Mouse (Mus musculus) C2C12 (cell line): ENCODE results near the gene Sertad2.

ENCODE experiments used
- CEBPB ChIP-seq: IDR thresholded peaks from one replicate; pipeline ENCODE4 v1.6.1; 2011; ENCODE audit warnings: low read depth, mild to moderate bottlenecking, control low read depth, moderate library complexity
- CTCF ChIP-seq: IDR thresholded peaks from one replicate; pipeline ENCODE4 v1.5.1; 2011; ENCODE audit not compliant: control insufficient read depth, insufficient read depth, insufficient read length
- FOSL1 ChIP-seq: IDR thresholded peaks from one replicate; pipeline ENCODE4 v1.8.0; 2011; ENCODE audit warnings: mild to moderate bottlenecking, low read length; ENCODE audit not compliant: poor library complexity, insufficient read depth, severe bottlenecking
- MAX ChIP-seq: IDR thresholded peaks from one replicate; pipeline ENCODE4 v1.6.1; 2011; ENCODE audit warnings: mild to moderate bottlenecking, control low read depth
- MYOG ChIP-seq: IDR thresholded peaks from one replicate; pipeline ENCODE4 v1.6.1; 2011; ENCODE audit not compliant: control insufficient read depth, insufficient read length; ENCODE audit errors: extremely low read depth
- USF1 ChIP-seq: IDR thresholded peaks from one replicate; pipeline ENCODE4 v1.6.1; 2011; ENCODE audit warnings: low read depth, mild to moderate bottlenecking, control low read depth, moderate library complexity

DNA sequence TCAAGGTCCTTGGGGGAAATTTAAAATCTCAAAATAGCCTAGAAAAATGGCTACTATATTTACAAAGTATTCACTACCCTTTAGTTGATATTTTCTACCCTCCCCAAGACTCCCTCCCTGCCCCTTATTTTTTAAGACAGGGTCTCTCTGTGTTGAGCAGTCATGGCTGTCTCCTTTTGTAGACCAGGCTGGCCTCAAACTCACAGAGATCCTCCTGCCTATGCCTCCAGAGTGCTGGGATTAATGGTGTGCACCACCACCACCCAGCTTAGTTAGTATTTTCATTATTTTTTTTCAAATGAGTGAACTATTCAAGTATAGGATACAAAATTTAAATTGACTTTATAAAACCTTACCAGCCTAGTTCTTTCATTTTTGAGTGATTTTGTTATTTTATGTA is 94.0 kb downstream of the Sertad2 start:
- TF ChIP-seq MYOG: no peak
- no peak for TF ChIP-seq CTCF
- TF ChIP-seq MAX: no peak
- no peak for TF ChIP-seq CEBPB
- no peak for TF ChIP-seq FOSL1
- no peak for TF ChIP-seq USF1
